Mouse (Mus musculus): Measurements from ENCODE around the gene Hist1h2ab.
"Not testable (repeated sequence)": the region's sequence is repeated elsewhere in the genome, so short reads cannot be mapped to it uniquely, and the experiment has no call there.

The Hist1h2ab gene

GRCm38 (mm10) chr13:23753314-23754078 is 2.6 kb downstream of the Hist1h2ab start:
- DNase-seq (ENCODE audit: low spot score) = no peak

- no peak for DNase-seq (ENCODE audit: low spot score)
These were observed 4.1 kb downstream of the Hist1h2ab start for GRCm38 (mm10) chr13:23755000-23755399.

GRCm38 (mm10) chr13:23756790-23757189 is 5.9 kb downstream of the Hist1h2ab start, which contains the start of gene Hist1h4b:
Hist1h4b (plus strand) TSS chr13:23757013.
- peak; percentile 92 for DNase-seq (ENCODE audit: low spot score)

GRCm38 (mm10) chr13:23757211-23757773 is 6.4 kb downstream of the Hist1h2ab start:
- DNase-seq (ENCODE audit: low spot score) = no peak

- DNase-seq (ENCODE audit: low spot score) = no peak
These were observed 7.0 kb downstream of the Hist1h2ab start for GRCm38 (mm10) chr13:23757921-23758320.

- no peak for DNase-seq (ENCODE audit: low spot score)
These were observed 8.4 kb downstream of the Hist1h2ab start for GRCm38 (mm10) chr13:23759251-23759771.

GRCm38 (mm10) chr13:23759916-23760239 is 9.0 kb downstream of the Hist1h2ab start:
- DNase-seq (ENCODE audit: low spot score) = no peak

GRCm38 (mm10) chr13:23760240-23760971 is 9.5 kb downstream of the Hist1h2ab start:
- DNase-seq (ENCODE audit: low spot score) = no peak

- peak; percentile 96 for DNase-seq (ENCODE audit: low spot score)
These were observed 10.3 kb downstream of the Hist1h2ab start, which contains the start of gene Hist1h4a for GRCm38 (mm10) chr13:23760972-23761864. Hist1h4a (minus strand) TSS chr13:23761230.

- not testable (repeated sequence) for DNase-seq (ENCODE audit: low spot score)
These were observed 11.2 kb downstream of the Hist1h2ab start, which contains the start of gene Hist1h3a for GRCm38 (mm10) chr13:23761871-23762821. Hist1h3a (minus strand) TSS chr13:23762386.

- no peak for DNase-seq (ENCODE audit: low spot score)
These were observed 12.3 kb downstream of the Hist1h2ab start for GRCm38 (mm10) chr13:23763242-23763585.

- DNase-seq (ENCODE audit: low spot score) = no peak
These were observed 12.8 kb downstream of the Hist1h2ab start, which contains the start of gene Hist1h1a for GRCm38 (mm10) chr13:23763586-23764323. Hist1h1a (plus strand) TSS chr13:23763666.

GRCm38 (mm10) chr13:23764324-23765171 is 13.6 kb downstream of the Hist1h2ab start:
- DNase-seq (ENCODE audit: low spot score) = no peak

GRCm38 (mm10) chr13:23765172-23765513 is 14.2 kb downstream of the Hist1h2ab start:
- DNase-seq (ENCODE audit: low spot score) = no peak

GRCm38 (mm10) chr13:23766772-23767171 is 15.8 kb downstream of the Hist1h2ab start:
- DNase-seq (ENCODE audit: low spot score) = no peak

GRCm38 (mm10) chr13:23768834-23769397 is 18.0 kb downstream of the Hist1h2ab start:
- no peak for DNase-seq (ENCODE audit: low spot score)

GRCm38 (mm10) chr13:23769613-23770012 is 18.7 kb downstream of the Hist1h2ab start, which contains the start of gene Trim38:
Trim38 (plus strand) TSS chr13:23769913.
- not testable (repeated sequence) for DNase-seq (ENCODE audit: low spot score)

GRCm38 (mm10) chr13:23772561-23773313 is 21.8 kb downstream of the Hist1h2ab start:
- DNase-seq (ENCODE audit: low spot score) = no peak

Measured in left cerebral cortex, adult 11 months (tissue).